Mouse (Mus musculus) brain, embryonic 14.5 days (tissue): Measurements from ENCODE around the gene C5ar1. TPM values are rescaled to one million over a fixed set of nuclear protein-coding genes. Genes with fewer than 3 reads are reported as not detected.

Source experiments
- DNase-seq: peaks from one replicate; pipeline ENCODE4 v3.0.0-alpha.2; 2011; ENCODE audit warnings: low read depth
- CTCF ChIP-seq: fragments of 200-500 bp; IDR thresholded peaks from 2 replicates; pipeline ENCODE4 v1.5.1; 2012; ENCODE audit warnings: inconsistent platforms, mild to moderate bottlenecking, moderate library complexity, borderline replicate concordance; ENCODE audit not compliant: insufficient read depth, insufficient read length; ENCODE audit errors: extremely low read depth
- POLR2A ChIP-seq: fragments of 200-500 bp; IDR thresholded peaks from 2 replicates; pipeline ENCODE4 v1.6.1; 2012; ENCODE audit warnings: mild to moderate bottlenecking, inconsistent platforms, borderline replicate concordance; ENCODE audit not compliant: poor library complexity, insufficient read depth, insufficient read length, severe bottlenecking; ENCODE audit errors: extremely low read depth
- polyA plus RNA-seq: library from polyadenylated mRNA; depleted of rRNA; stranded (reverse); fragments of >200 nt; gene quantifications from 2 replicates; pipeline ENCODE4 v1.2.3, GENCODE M21; 2012; rRNA removed

The C5ar1 gene
- polyA plus RNA-seq, 1 experiment: 1.4 TPM

GRCm38 (mm10) chr7:16203505-16203903 is 55.8 kb downstream of the C5ar1 start:
- TF ChIP-seq POLR2A (no peak), CTCF (no peak)
- no peak for DNase-seq

- DNase-seq: no peak
- TF ChIP-seq CTCF (no peak), POLR2A (no peak)
Observed at GRCm38 (mm10) chr7:16202756-16203504, 56.4 kb downstream of the C5ar1 start.

- TF ChIP-seq POLR2A (no peak), CTCF (no peak)
- DNase-seq: no peak
Observed at GRCm38 (mm10) chr7:16201136-16201535, 58.2 kb downstream of the C5ar1 start.

- no peak for TF ChIP-seq CTCF
- TF ChIP-seq POLR2A: no peak
- DNase-seq: no peak
Observed at GRCm38 (mm10) chr7:16198540-16198939, 60.8 kb downstream of the C5ar1 start.

GRCm38 (mm10) chr7:16197166-16197565 is 62.2 kb downstream of the C5ar1 start:
- no peak for TF ChIP-seq POLR2A
- TF ChIP-seq CTCF: no peak
- DNase-seq: no peak

Other genes with a start within 250 kb of the C5ar1 start
- 12.8 and 28.5 TPM in 2 replicates for gene Bicra, start 211.6 kb downstream of the C5ar1 start, polyA plus RNA-seq
- 0.09 and 0.18 TPM in 2 replicates for gene Zfp541, start 197.7 kb downstream of the C5ar1 start, polyA plus RNA-seq
- gene Napa, start 161.1 kb downstream of the C5ar1 start, polyA plus RNA-seq: 192 and 199 TPM in 2 replicates
- 46.0 and 47.2 TPM in 2 replicates for gene Kptn, start 139.6 kb downstream of the C5ar1 start, polyA plus RNA-seq
- gene Slc8a2, start 129.7 kb downstream of the C5ar1 start, polyA plus RNA-seq: 25.7 and 34.0 TPM in 2 replicates
- gene Meis3, start 84.5 kb downstream of the C5ar1 start, polyA plus RNA-seq: 188 and 256 TPM in 2 replicates
- 20.4 and 22.5 TPM in 2 replicates for gene Dhx34, start 37.5 kb downstream of the C5ar1 start, polyA plus RNA-seq
- gene C5ar2, start 15.4 kb downstream of the C5ar1 start, polyA plus RNA-seq: 0.08 and 0.11 TPM in 2 replicates
- gene Inafm1, start 14.1 kb upstream of the C5ar1 start, polyA plus RNA-seq: 50.1 and 52.9 TPM in 2 replicates
- 42.5 and 63.9 TPM in 2 replicates for gene Ccdc9, start 27.3 kb upstream of the C5ar1 start, polyA plus RNA-seq
- 26.6 and 27.4 TPM in 2 replicates for gene Bbc3, start 48.9 kb upstream of the C5ar1 start, polyA plus RNA-seq
- 147 and 150 TPM in 2 replicates for gene Sae1, start 128.3 kb upstream of the C5ar1 start, polyA plus RNA-seq
- gene Zc3h4, start 141.4 kb upstream of the C5ar1 start, polyA plus RNA-seq: 63.7 and 73.2 TPM in 2 replicates
- gene Tmem160, start 193.2 kb upstream of the C5ar1 start, polyA plus RNA-seq: 52.5 and 69.0 TPM in 2 replicates
- 4.6 and 5.1 TPM in 2 replicates for gene Npas1, start 218.2 kb upstream of the C5ar1 start, polyA plus RNA-seq